Mouse (Mus musculus) granulocyte monocyte progenitor cell, adult 5-6 weeks (primary cell): Measurements from ENCODE around the gene Tapbpl. TPM values are rescaled to one million over a fixed set of nuclear protein-coding genes. Genes with fewer than 3 reads are reported as not detected.
"Not testable (repeated sequence)": the region's sequence is repeated elsewhere in the genome, so short reads cannot be mapped to it uniquely, and the experiment has no call there.

Source experiments
- ATAC-seq: replicated peaks from 2 replicates; pipeline ENCODE4 v1.8.0; 2016; ENCODE audit warnings: mild to moderate bottlenecking, moderate TSS enrichment, inconsistent platforms; ENCODE audit not compliant: poor library complexity, severe bottlenecking
- total RNA-seq, 2 experiments: library from RNA; stranded (forward) in 1 of 2; stranded (reverse) in 1 of 2; fragments of 200-712, 200-1000 nt in 1 of 2; fragments of >200 nt in 1 of 2; fragmentation: Nextera tagmentation in 1 of 2; gene quantifications; 2 replicates each; pipeline ENCODE4 v1.2.3; 2014 to 2017

The Tapbpl gene
- 13.8 TPM in 2 replicates for total RNA-seq (2014; fragmentation: Nextera tagmentation)
- total RNA-seq (2017): 16.5 and 17.7 TPM in 2 replicates

DNA sequence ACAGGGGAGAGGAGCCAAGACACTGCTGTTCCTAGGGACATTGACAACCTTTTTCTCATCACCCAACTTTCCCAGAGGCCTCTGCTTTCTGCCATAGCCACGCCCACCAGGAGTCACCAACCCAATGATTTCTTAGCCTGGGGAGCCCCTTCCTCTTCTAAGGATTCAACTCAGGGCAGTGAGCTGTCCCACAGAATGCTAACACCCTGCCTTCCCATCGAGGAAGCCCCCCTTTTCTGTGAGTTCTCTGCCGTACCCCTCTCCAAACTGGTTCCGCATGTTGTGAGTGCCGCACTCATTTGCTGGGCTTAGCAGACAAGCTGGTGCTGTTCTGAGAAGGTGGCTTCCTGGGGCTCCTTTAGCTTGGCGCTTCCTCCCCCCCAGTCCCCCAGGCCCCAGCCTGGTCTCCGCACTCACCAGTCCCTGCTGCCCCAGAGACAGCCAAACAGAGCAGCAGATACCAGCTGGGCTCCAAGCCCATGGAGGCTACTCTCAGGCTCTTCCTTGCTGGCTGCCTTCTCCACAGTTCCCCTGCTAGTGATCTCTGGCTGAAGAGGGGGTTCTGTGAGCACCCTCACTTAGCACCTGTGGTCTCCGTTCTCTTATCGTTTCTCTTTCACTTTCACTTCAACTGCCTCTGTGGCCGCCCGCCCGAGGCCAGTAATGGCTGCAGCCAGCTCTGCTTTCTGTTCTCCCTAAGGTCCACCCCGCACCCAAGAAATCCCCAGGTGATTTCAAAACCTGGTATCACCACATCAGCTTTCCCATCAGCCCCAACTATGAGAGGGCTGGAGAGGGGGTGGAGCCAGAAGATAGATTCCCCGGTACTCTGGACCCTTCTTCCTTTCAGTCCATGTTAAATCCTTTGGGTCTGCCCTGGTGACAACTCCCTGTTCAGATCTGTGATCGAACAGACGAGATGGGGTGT lies at the start of gene Tapbpl:
Gene Tapbpl, minus strand, starts transcription at position 744 of the 928 bp plus-strand sequence.
- ATAC-seq: peak; percentile 79

GRCm38 (mm10) chr6:125279729-125280128 lies 48.1 kb upstream of the Tapbpl start:
- peak; percentile 73 for ATAC-seq

DNA sequence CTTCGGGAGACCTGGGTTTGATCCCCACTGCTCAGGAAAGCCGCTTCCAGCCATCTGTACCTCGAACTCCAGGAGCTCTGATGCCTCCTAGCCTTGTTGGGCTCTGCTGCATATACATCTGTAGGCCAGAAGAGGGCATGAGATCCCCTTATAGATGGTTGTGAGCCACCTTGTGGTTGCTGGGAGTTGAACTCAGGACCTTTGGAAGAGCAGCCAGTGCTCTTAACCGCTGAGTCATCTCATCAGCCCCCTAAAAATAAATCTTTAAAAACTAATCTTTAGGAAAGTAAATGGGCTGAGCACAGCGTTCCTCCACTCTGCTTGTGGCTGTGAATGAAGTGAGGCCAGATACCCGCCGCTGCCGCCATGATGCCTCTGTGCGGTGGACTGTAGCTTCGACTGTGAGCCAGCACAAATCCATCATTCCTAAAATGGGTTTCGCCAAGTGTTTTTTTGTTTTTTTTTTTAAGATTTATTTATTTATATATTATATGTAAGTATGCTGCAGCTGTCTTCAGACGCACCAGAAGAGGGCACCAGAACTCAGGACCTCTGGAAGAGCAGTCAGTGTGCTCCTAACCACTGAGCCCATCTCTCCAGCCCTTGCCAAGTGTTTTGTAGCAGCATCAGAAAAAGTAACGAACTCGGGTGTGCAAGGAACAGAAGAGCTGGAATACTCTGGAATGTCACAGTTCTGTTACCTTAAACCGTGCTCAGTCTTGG lies 43.3 kb upstream of the Tapbpl start:
- no peak for ATAC-seq

DNA sequence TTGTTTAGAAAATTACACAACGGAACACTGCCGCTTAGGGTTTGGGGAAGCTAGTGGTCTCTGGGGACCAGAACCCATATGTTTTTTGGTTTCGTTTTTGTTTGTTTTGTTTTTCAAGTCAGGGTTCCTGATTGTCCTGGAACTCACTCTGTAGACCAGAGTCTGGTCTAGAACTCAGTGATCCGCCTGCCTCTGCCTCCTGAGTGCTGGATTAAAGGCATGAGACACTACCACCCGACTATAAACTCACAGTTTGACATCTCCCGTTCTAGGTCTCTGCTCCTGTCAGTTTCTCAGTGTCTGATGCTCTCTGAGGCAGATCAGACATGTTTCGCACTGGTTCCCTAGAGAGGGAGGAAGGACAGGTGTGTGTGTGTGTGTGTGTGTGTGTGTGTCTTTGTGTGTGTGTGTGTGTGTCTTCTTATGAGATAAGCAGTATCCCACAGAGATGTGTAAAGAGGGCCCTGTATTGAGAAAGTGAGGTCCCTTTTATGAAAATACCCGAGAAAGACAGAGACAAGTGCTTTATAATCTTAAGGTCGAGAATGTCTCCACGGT lies 40.6 kb upstream of the Tapbpl start:
- peak; percentile 32 for ATAC-seq

DNA sequence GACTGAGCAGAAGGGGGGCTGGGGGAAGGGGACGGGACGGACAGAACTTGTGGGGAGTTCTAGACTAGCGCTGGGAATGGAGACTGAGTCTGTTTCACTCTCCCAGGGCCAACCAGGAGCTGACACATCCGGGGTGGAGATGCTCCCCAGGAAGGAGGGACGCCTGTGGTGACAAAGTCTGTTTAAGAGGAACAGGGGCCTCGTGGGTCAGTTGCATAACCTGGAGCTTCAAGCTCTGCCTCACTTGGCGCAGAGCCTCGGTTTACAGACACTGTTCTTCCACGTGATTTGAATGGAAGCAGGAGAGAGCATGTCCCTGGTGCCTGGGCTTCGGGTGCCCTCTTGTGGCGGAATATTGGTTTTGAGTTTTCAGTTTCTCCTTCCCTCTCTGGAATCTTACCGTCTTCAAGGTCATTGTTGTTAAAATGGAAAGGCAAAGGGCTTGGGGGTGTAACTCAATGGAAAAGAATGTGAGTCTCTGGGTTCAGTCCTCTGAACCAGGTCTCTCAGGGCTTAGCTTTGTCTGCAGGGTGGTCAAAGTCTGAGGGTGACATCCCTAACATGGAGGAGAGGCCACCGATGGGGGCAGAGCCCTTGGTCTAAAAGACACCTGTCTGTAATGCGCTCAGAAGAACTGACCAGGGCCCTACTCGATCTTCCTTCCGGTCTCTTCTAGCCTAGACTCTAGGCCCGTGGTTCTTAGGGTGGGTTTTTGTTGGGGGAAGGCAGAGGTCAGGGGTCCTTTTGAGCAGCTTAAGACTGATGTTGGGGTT lies 40.0 kb upstream of the Tapbpl start:
- ATAC-seq: peak; percentile 96

GRCm38 (mm10) chr6:125268799-125269198 lies 37.1 kb upstream of the Tapbpl start:
- ATAC-seq: no peak

GRCm38 (mm10) chr6:125267469-125267868 lies 35.8 kb upstream of the Tapbpl start:
- no peak for ATAC-seq

DNA sequence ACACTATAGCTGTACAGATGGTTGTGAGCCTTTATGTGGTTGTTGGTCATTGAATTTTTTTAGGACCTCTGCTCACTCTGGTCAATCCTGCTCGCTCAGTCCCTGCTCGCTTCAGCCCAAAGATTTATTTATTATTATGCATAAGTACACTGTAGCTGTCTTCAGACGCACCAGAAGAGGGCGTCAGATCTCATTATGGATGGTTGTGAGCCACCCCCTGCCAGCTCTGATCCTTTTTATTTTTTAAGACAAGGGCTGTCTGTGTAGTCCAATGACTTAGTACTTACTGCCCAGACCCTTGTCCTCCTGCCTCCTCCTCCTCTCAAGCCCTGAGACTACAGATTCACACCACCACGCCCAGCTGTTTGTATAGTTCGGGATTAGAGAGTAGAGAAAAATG lies 34.9 kb upstream of the Tapbpl start:
- ATAC-seq: not testable (repeated sequence)

GRCm38 (mm10) chr6:125266091-125266490 lies 34.4 kb upstream of the Tapbpl start:
- ATAC-seq: no peak

DNA sequence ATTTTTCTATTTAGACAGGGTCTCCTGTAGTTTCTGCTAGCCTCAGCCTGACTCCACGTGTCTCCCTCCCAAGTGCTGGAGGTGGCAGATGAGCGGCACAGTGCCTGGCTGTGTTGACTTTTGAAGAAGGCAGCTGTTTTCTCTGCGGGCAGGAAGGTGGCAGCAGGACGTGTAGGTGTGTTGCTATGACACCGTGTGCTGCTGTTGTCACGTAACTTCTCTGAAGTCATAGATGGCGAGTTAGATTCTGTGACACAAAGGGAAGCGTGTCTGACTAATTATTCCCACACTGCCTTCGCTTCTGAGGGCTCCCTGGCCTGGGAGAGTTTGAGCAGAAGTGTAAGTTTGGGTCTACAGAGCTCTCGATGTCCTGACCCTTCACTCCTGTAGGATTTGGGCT lies 33.6 kb upstream of the Tapbpl start:
- ATAC-seq: peak; percentile 50

DNA sequence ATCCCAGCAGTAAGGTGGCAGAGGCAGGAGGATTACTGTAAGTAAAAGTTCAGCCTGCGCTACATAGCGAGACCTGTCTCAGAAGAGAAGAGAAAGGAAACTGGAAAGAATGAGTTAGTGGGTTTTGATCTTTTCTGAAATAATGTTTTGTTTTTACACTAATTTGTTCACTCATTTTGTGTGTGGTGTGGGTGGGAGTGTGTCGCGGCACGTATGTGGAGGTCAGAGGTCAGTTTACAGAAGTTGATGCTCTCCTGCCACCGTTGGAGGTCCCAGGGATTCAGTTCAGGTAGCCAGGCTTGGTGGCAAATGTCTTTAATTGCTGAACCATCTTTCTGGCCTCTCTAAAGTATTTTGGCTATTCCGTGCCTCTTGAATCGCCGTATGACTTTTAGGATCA lies 32.6 kb upstream of the Tapbpl start:
- no peak for ATAC-seq

- no peak for ATAC-seq
Measured at GRCm38 (mm10) chr6:125260006-125260555, 28.4 kb upstream of the Tapbpl start.

DNA sequence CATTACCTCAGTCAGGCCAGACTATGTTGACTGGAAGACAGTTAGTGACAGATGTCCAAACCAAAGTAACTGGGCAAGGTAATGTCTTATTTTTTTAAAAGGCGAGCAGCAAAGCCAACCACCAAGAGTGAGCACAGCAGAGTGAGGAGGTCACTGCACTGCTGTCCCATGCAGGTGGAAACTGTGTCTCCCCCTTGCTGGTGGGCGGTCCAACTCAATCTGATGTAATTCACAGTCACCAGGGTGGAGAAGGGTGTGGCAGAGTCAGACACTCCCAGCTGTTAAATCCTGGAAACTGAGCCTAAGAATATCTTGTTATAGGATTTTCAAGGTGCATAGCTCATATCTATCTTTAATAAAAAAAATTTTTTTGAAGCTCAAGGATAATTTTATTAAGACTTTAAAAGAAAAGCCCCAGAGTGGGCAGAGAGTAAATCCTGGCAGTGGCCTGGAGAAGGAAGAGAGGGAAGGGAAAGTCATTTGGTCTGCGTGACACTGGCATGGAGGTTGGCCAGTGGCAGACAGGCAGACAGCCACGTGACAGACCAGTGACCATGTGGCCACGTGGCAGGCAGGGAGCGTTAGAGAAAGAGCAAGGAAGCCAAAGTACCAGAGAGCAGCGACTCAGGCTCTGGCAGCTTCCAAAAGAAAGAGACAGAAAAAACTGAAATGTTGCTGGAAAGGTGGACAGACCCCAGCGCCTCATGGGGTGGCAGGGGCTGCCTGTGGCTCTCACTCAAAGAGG lies 24.7 kb upstream of the Tapbpl start:
- no peak for ATAC-seq

DNA sequence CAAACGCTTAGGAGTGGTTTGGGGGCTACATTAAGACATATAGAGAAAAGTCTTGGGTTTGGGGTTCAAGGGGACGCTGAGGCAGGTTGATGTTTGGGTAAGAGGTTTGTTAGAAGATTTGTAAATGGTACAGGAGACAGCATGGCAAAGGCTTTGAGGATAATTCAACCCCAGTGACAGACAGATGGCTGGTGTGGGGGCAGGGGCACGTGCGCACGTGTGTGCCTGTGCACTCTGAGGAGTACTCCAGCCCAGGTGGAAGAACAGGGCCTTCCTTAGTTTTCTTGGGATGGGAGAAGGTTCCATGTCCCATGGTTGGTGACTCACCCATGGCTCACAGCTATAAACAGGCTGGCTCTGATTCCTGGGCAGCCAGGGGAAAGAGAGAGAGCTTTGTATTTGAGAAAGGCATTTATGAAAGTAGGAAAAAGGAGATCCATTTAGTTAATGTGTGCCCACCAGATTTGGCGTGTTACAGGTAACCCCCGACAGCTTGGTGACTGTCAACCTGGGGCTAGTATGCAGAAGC lies 23.9 kb upstream of the Tapbpl start:
- no peak for ATAC-seq

DNA sequence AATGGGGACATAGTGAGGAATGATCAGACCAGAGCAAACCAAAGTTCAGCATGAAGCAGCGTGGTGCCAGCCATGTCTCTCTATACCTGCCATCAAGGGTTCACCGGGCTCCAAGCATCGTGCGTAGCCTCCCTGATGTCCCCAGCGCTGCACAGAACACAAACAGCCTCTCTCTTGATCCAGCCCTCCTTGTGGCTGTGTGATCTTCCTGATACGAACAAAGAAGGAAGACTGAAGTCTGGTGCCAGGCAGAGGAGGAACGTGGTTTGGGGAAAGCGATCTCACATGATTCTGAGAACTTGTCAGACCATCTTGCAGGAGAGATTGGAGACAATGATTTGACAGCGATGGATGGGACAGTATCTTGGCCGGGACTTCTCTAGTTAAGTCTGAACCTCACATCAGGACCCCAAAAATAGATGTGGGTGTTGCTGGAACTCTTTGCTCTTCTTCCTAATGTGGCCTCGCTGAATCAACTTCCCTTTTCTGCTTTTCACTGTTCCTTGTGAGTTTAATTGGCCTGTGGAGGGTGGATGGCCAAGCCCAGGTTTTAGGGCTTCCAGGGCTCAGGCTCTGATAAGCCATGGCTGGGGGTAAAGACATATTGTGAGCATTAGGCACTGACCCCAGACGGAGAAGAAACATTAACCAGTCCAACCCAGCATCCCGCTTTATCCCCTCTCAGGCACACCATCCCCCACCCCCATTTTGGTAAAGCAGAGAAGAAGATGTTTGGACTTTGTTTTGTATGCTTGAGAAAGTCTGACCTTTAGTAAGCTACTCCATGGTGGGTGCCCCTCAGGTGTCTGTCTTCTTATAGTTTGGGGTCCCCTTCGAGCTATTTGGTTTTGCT lies 22.4 kb upstream of the Tapbpl start:
- ATAC-seq: peak; percentile 66

DNA sequence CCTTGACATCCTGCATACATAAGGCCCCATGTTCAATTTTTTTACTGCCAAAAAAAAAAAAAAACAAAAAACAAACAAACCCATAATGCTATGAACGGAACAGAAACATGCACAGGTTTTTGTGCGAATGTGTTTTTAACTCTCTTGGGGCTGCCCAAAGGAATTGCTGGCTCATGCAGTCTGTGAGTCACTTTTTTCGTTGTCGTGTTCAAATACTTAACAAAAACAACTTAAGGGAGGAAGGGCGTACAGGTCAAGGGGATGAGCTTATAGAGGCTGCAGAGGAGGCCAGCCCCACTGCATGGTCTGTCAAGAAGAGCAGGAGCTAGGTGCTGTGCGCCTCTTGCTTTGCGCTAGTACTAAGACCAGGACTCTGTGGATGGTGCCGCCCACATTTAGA lies 21.1 kb upstream of the Tapbpl start:
- ATAC-seq: no peak

DNA sequence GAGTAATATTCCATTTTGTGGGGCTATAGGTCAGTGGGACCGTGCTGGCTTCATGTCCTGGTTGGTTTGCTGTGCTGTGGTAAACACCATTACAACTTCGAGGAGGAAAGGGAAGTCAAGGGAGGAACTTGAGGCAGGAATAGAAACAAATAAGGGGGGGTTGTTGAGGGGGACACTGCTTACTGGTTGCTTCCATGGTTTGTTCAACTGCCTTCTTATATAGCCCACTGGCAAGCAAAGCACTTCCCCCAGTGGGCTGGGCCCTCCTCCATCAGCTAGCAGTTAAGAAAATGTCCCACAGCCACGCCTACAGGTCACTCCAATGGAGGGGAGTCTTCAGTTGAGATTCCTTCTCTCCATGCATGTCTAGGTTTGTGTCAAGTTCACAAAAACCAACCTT lies 20.6 kb upstream of the Tapbpl start:
- peak; percentile 77 for ATAC-seq

DNA sequence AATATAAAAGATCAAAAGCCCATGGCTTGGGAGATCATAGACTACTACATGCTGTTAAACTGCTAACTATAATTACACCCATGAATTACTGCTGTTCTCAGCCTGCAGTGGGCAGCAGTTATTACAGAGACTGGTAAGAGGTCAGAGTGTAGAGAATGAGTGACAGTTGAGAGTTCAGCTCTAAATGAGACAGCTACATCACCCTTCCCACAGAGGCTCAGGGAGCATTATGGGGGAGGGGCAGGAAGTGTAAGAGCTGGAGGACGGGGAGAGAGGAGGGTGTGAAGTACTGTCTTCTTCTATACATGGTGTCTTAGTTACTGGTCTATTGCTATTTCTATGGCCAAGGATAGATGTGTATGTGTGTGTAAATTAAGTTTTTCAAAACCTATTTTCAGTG lies 12.9 kb upstream of the Tapbpl start:
- ATAC-seq: no peak
